In genomic region chr5:39659417-39659816, GRCm38 (mm10) we compare ENCODE assay signal across 16 mouse cellular contexts.
"Had no signal": no experiment of that assay in that cellular context is flagged by ENCODE, and none has a peak within 500 bp of the region (broad histone marks: within the 10 kb centered on the region; RNA-seq: fewer than 3 reads in every experiment).

No protein-coding gene starts in this region.

- H3K27me3 ChIP-seq: limb, embryonic 12.5 days; limb, embryonic 15.5 days; midbrain, embryonic 13.5 days; stomach, embryonic 15.5 days had no signal

- DNase-seq: kidney, adult 9 months; kidney, postnatal 14 days; kidney, postnatal 4 days; left cerebral cortex, postnatal 4 days; liver, postnatal 0 days; lung, embryonic 14.5 days; thymus, adult 18-20 months; thymus, postnatal 36 days had no signal

- ATAC-seq: liver, postnatal 0 days; lung, postnatal 0 days; midbrain, embryonic 13.5 days had no signal

- H3K4me1 ChIP-seq: limb, embryonic 12.5 days; limb, embryonic 15.5 days; stomach, embryonic 15.5 days had no signal

- H3K36me3 ChIP-seq: limb, embryonic 12.5 days; limb, embryonic 15.5 days; midbrain, embryonic 13.5 days; stomach, embryonic 15.5 days had no signal

- H3K4me2 ChIP-seq: limb, embryonic 12.5 days; limb, embryonic 15.5 days; liver, embryonic 11.5 days; lung, embryonic 14.5 days; midbrain, embryonic 13.5 days; stomach, embryonic 15.5 days had no signal

- H3K27ac ChIP-seq: limb, embryonic 12.5 days; limb, embryonic 15.5 days; liver, embryonic 14.5 days; macrophage; midbrain, embryonic 13.5 days; stomach, embryonic 15.5 days had no signal

- H3K9ac ChIP-seq: limb, embryonic 12.5 days; limb, embryonic 15.5 days; liver, embryonic 14.5 days; liver, postnatal 0 days; lung, embryonic 14.5 days; midbrain, embryonic 13.5 days; stomach, embryonic 15.5 days had no signal

- H3K9me3 ChIP-seq: limb, embryonic 12.5 days; limb, embryonic 15.5 days; midbrain, embryonic 13.5 days; stomach, embryonic 15.5 days had no signal

- H3K4me3 ChIP-seq: limb, embryonic 12.5 days; limb, embryonic 15.5 days; midbrain, embryonic 13.5 days; stomach, embryonic 15.5 days had no signal
